Mouse (Mus musculus) heart, embryonic 11.5 days (tissue): ENCODE results near the gene Fancf. TPM values are rescaled to one million over a fixed set of nuclear protein-coding genes. Genes with fewer than 3 reads are reported as not detected.

Experiments used
- ATAC-seq: fragments of 200-750 bp; cut with Nextera tagmentation; replicated peaks from 2 replicates; pipeline ENCODE4 v1.8.0; 2017; ENCODE audit warnings: moderate library complexity; ENCODE audit not compliant: insufficient number of reproducible peaks, low FRiP score, low TSS enrichment
- H3K27ac ChIP-seq: fragments of 300-500 bp; sonication (generic); 2 replicates; pipeline ENCODE4 v1.5.1; 2014; ENCODE audit warnings: mild to moderate bottlenecking, low read depth, low read length
- H3K27me3 ChIP-seq: fragments of 300-500 bp; sonication (generic); 2 replicates; pipeline ENCODE4 v1.6.1; 2014; ENCODE audit warnings: mild to moderate bottlenecking, low read length, mixed read lengths; ENCODE audit not compliant: control insufficient read depth, insufficient read depth
- H3K36me3 ChIP-seq: fragments of 300-500 bp; sonication (generic); 2 replicates; pipeline ENCODE4 v1.6.1; 2014; ENCODE audit warnings: mild to moderate bottlenecking, low read length, moderate library complexity, mixed read lengths; ENCODE audit not compliant: control insufficient read depth, insufficient read depth
- H3K4me1 ChIP-seq: fragments of 300-500 bp; sonication (generic); 2 replicates; pipeline ENCODE4 v1.6.1; 2014; ENCODE audit warnings: low read length; ENCODE audit not compliant: control insufficient read depth, insufficient read depth
- H3K4me2 ChIP-seq: fragments of 300-500 bp; sonication (generic); 2 replicates; pipeline ENCODE4 v1.6.1; 2014; ENCODE audit warnings: mild to moderate bottlenecking, moderate library complexity
- H3K4me3 ChIP-seq: fragments of 300-500 bp; sonication (generic); 2 replicates; pipeline ENCODE4 v1.5.1; 2014; ENCODE audit warnings: low read depth, low read length
- H3K9ac ChIP-seq: fragments of 300-500 bp; sonication (generic); 2 replicates; pipeline ENCODE4 v1.6.1; 2014; ENCODE audit warnings: mild to moderate bottlenecking, low read depth, low read length, moderate library complexity
- H3K9me3 ChIP-seq: fragments of 300-500 bp; sonication (generic); replicated peaks from 2 replicates; pipeline ENCODE4 v1.6.1; 2016; ENCODE audit warnings: low read length; ENCODE audit not compliant: control insufficient read depth
- WGBS: fragments of 180-500 bp; shearing (Covaris S2); extraction: QIAGEN DNeasy Blood & Tissue Kit; methylation state at CpG from one replicate; pipeline ENCODE4 v1.1.7; 2014; ENCODE audit not compliant: insufficient replicate concordance; 5-methylcytosine and 5-hydroxymethylcytosine counted together
- polyA plus RNA-seq: library from polyadenylated mRNA; unstranded; fragments of >200 nt; fragmentation: Nextera tagmentation; extraction: Ambion mirVana; gene quantifications from 2 replicates; pipeline ENCODE4 v1.2.1, GENCODE M21; 2014

Fancf gene
- polyA plus RNA-seq, 1 experiment from 2014 or later, result 8.6 TPM

DNA sequence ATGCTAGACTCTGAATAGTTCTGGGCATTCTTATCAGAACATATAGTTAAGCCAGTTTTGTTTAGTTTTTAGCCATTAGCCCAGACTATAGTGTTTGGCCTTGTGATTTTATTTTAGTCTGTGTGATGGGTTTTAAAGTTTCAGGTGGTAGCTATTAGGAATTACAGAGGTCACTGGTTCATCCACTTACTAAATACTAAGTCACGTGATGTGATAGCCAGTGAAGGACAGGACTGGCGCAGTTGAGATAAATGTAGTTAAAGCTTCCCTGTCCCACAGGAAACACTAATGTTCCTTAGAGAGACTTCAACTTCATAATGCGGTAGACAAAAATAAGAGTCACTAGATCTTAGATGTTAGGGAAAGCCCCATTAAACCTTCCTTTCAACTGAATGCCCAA, 775 bp upstream of the Fancf start:
- peak overlapping the region; percentile 71 for H3K4me3 ChIP-seq
- no peaks in the 10 kb centered on the region; the same call in 1 of the 2 replicates for H3K36me3 ChIP-seq
- no peak for ATAC-seq
- no peaks in the 10 kb centered on the region for H3K9me3 ChIP-seq
- peak overlapping the region; percentile 79 for H3K4me2 ChIP-seq
- H3K27ac ChIP-seq, result no peak overlapping the region
- peak overlapping the region; percentile 89 for H3K9ac ChIP-seq
- H3K4me1 ChIP-seq, result peaks cover 5% of the 10 kb centered on the region
- no peaks in the 10 kb centered on the region for H3K27me3 ChIP-seq
- WGBS, result 61% methylated on average over 3 of the region's 3 CpGs

- peak within 1 kb of the TSS; percentile 89 for H3K9ac ChIP-seq
- 7% methylated on average over 96 of the region's 105 CpGs for WGBS
- peak within 1 kb of the TSS; percentile 96 for H3K27ac ChIP-seq
- H3K4me3 ChIP-seq, result peak within 1 kb of the TSS; percentile 71
- H3K4me2 ChIP-seq, result peak within 1 kb of the TSS; percentile 79
- no peaks in the 10 kb centered on the region for H3K9me3 ChIP-seq
- H3K36me3 ChIP-seq, result no peaks in the 10 kb centered on the region; the same call in 1 of the 2 replicates
- ATAC-seq, result peak; percentile 86
- no peaks in the 10 kb centered on the region for H3K27me3 ChIP-seq
- H3K4me1 ChIP-seq, result peaks cover 5% of the 10 kb centered on the region
Observed at GRCm38 (mm10) chr7:51861250-51862096, 594 bp downstream of the Fancf start, which contains the start of gene Gas2. Gene Gas2, plus strand, starts transcription at chr7:51862015.

GRCm38 (mm10) chr7:51851890-51852507, 10.1 kb downstream of the Fancf start:
- Histone ChIP-seq H3K4me3 (no peak overlapping the region), H3K9ac (no peak overlapping the region), H3K4me2 (no peak overlapping the region), H3K9me3 (no peaks in the 10 kb centered on the region), H3K27ac (no peak overlapping the region), H3K27me3 (no peaks in the 10 kb centered on the region), H3K4me1 (no peaks in the 10 kb centered on the region), H3K36me3 (no peaks in the 10 kb centered on the region)
- ATAC-seq, result no peak
- 87% methylated on average over 5 of the region's 5 CpGs for WGBS

- Histone ChIP-seq H3K36me3 (no peaks in the 10 kb centered on the region), H3K4me2 (no peak overlapping the region), H3K4me1 (no peaks in the 10 kb centered on the region), H3K9ac (no peak overlapping the region), H3K4me3 (no peak overlapping the region), H3K27ac (no peak overlapping the region), H3K27me3 (no peaks in the 10 kb centered on the region), H3K9me3 (no peaks in the 10 kb centered on the region)
- WGBS, result 71% methylated on average over 6 of the region's 6 CpGs
- ATAC-seq, result no peak
Observed at GRCm38 (mm10) chr7:51850877-51851276, 11.2 kb downstream of the Fancf start.

GRCm38 (mm10) chr7:51840515-51840914, 21.6 kb downstream of the Fancf start:
- no peak for ATAC-seq
- WGBS, result 83% methylated on average over 7 of the region's 7 CpGs
- H3K4me2 ChIP-seq, result no peak overlapping the region

GRCm38 (mm10) chr7:51831917-51832316, 30.1 kb downstream of the Fancf start:
- H3K4me2 ChIP-seq, result no peak overlapping the region
- no peak overlapping the region for H3K9ac ChIP-seq
- H3K9me3 ChIP-seq, result no peaks in the 10 kb centered on the region
- H3K4me3 ChIP-seq, result no peak overlapping the region
- no peak for ATAC-seq
- WGBS, result 56% methylated on average over 7 of the region's 7 CpGs
- no peak overlapping the region for H3K27ac ChIP-seq
- no peaks in the 10 kb centered on the region for H3K27me3 ChIP-seq
- no peaks in the 10 kb centered on the region for H3K36me3 ChIP-seq
- no peaks in the 10 kb centered on the region for H3K4me1 ChIP-seq

More at GRCm38 (mm10) chr7:51840515-51840914, 21.6 kb downstream of the Fancf start:
- H3K4me1 ChIP-seq, result no peaks in the 10 kb centered on the region
- H3K9ac ChIP-seq, result no peak overlapping the region
- no peaks in the 10 kb centered on the region for H3K36me3 ChIP-seq
- no peaks in the 10 kb centered on the region for H3K9me3 ChIP-seq
- no peak overlapping the region for H3K4me3 ChIP-seq
- no peak overlapping the region for H3K27ac ChIP-seq
- no peaks in the 10 kb centered on the region for H3K27me3 ChIP-seq

GRCm38 (mm10) chr7:51823562-51824338, 38.3 kb downstream of the Fancf start:
- 76% methylated on average over 7 of the region's 7 CpGs for WGBS
- H3K4me3 ChIP-seq, result no peak overlapping the region
- no peak overlapping the region for H3K27ac ChIP-seq
- no peaks in the 10 kb centered on the region for H3K27me3 ChIP-seq
- ATAC-seq, result no peak
- no peaks in the 10 kb centered on the region for H3K4me1 ChIP-seq
- H3K4me2 ChIP-seq, result no peak overlapping the region
- no peaks in the 10 kb centered on the region for H3K36me3 ChIP-seq
- H3K9me3 ChIP-seq, result no peaks in the 10 kb centered on the region
- no peak overlapping the region for H3K9ac ChIP-seq

- no peak for ATAC-seq
- no peaks in the 10 kb centered on the region for H3K36me3 ChIP-seq
- no peaks in the 10 kb centered on the region for H3K4me1 ChIP-seq
- WGBS, result 58% methylated on average over 2 of the region's 2 CpGs
- no peak overlapping the region for H3K4me3 ChIP-seq
- H3K27ac ChIP-seq, result no peak overlapping the region
- no peaks in the 10 kb centered on the region for H3K9me3 ChIP-seq
- H3K27me3 ChIP-seq, result no peaks in the 10 kb centered on the region
- no peak overlapping the region for H3K9ac ChIP-seq
- H3K4me2 ChIP-seq, result no peak overlapping the region
Observed at GRCm38 (mm10) chr7:51821467-51821866, 40.6 kb downstream of the Fancf start.
